Mouse (Mus musculus): ENCODE results near the gene Kcnk4. TPM values are rescaled to one million over a fixed set of nuclear protein-coding genes. Genes with fewer than 3 reads are reported as not detected.

Kcnk4 gene
- total and polyA plus RNA-seq, 3 experiments, result 0.15 to 1.8 TPM; not detected in 1

DNA sequence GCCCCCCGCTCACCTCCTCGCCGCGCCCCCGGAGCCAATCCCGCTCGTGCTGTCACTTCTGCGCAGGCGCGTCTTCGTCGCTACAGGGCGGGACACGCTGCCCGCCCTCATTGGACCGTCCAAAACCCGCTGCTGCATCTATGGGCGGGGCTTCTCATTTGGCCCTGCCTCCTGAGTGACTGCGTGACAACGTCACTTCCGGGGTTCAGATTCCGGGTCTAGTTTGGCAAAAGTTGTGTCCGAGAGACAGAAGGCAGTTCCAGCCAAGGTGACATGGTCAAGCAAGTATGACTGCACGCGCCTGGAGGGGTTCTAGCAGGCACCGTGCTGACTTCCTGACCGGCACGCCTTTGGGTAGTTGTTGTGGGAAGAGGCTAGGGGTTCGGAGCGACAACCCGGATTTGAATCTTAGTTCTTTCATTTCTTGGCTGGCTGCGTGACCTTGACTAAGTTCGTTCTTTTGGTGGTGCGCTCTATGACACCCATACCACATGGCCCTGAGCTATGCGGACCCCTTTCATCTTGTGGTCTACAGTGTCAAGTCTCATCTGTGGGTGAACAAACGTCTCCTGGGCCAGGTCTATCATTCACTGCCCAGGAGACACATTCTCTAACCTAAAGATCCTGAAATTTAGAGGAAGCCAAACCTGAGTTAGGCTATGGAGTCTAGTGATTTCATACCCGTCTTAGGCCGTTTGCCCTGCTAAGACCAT, 46.2 kb upstream of the Kcnk4 start, which contains the start of gene Fkbp2 (continued):
- TF ChIP-seq MAX (IDR thresholded peaks at IDR 0.05; ENCODE audit: low read length), result peak; percentile 65; the same call in 1 of the 2 replicates
- peak; percentile 61; the same call in 1 of the 2 replicates for TF ChIP-seq E2F4 (IDR thresholded peaks at IDR 0.05; ENCODE audit: borderline replicate concordance, low read depth, low read length)
- no peak for TF ChIP-seq MYB (IDR thresholded peaks at IDR 0.05; ENCODE audit: low read depth, low read length)
- TF ChIP-seq MAZ (IDR thresholded peaks at IDR 0.05; ENCODE audit: low read depth, low read length), result peak; percentile 79; the same call in 1 of the 2 replicates
- TF ChIP-seq CTCF (IDR thresholded peaks at IDR 0.05 in 2 of 3, conservative IDR thresholded peaks at IDR 0.05 in 1 of 3; ENCODE audit: control insufficient read depth in 1 of 3, insufficient read depth in 1 of 3, low read depth in 2 of 3, low read length in 3 of 3, poor library complexity in 1 of 3, severe bottlenecking in 1 of 3), result no peak
- TF ChIP-seq SIN3A (IDR thresholded peaks at IDR 0.05; ENCODE audit: low read length), result peak; percentile 92
- peak; percentile 97 for TF ChIP-seq POLR2AphosphoS2 (IDR thresholded peaks at IDR 0.05; ENCODE audit: low read length)

DNA sequence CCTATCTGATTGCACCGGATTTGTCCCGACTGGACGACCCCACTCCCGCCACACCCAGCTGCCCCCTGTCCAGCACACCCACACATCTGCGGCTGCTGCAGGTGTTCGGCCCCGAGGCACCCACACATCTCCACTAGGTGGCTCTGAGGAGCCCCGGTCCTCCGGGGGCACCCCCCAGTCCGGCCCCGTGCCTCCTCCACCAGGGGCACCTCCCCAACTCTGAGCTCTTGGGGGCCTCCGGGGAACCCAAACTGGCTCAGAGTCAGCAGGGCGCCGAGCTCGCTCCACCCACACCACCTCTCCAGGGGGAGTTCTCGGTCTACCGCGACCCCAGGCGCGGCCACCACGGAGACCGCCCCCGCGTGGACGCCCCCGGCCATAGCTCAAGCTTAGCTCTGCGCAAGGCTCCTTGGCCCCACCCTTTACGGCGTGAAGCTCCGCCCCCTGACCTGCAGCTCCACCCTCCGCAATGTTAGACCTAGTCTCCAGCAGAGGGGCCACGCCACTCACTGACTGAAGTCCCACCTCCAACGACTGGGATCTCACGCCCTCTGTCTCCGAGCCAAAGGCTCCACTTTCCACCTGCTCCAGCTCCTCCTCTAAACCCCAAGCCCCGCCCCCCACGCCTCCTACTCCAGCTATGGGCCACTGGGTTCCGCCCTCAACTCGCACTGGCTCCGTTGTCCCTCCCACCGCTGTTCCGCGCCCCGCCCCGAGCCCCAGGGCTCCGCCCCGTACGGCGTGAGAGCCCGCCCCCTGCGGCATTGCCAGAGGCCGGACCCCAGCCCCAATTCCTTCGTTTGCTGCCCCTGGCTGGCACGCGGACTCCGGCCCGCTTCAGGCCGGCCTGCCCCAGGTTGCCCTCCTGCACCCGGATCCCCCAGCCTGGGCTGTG, 45.4 kb upstream of the Kcnk4 start:
- peaks cover 0 to 23% of the 10 kb centered on the region in 2 experiments; a peak in 2 of 4 replicates for H3K36me3 ChIP-seq (ENCODE audit: control insufficient read depth in 1 of 2, insufficient read depth in 2 of 2, low read length in 2 of 2)
- peaks cover 39% of the 10 kb centered on the region for H3K79me2 ChIP-seq (ENCODE audit: control insufficient read depth, insufficient read depth, low read length, poor library complexity)
- peak overlapping the region; percentile 56 to 60 for H3K4me3 ChIP-seq (ENCODE audit: control insufficient read depth in 1 of 2, insufficient read depth in 1 of 2, low read depth in 2 of 2, low read length in 2 of 2)
- H3K27me3 ChIP-seq (ENCODE audit: control insufficient read depth in 1 of 2, insufficient read depth in 2 of 2, low read length in 2 of 2), result no peaks in the 10 kb centered on the region
- TF ChIP-seq USF1 (IDR thresholded peaks at IDR 0.05; ENCODE audit: low read depth, low read length) (no peak), NRF1 (IDR thresholded peaks at IDR 0.05; ENCODE audit: insufficient read depth, low read depth, low read length, poor library complexity, severe bottlenecking) (0 out of 2 replicates have a peak, but pooled peaks have one; percentile 37), POLR2A (IDR thresholded peaks at IDR 0.05; ENCODE audit: control insufficient read depth in 1 of 2, insufficient read depth in 1 of 2, low read depth in 1 of 2, low read length in 2 of 2, poor library complexity in 1 of 2) (peak in 1 of 2 experiments; percentile 40; a peak in 2 of 4 replicates), POLR2AphosphoS2 (IDR thresholded peaks at IDR 0.05; ENCODE audit: low read length) (no peak; the same call in 1 of the 2 replicates), ZNF384 (IDR thresholded peaks at IDR 0.05; ENCODE audit: low read depth, low read length) (no peak), USF2 (IDR thresholded peaks at IDR 0.05; ENCODE audit: borderline replicate concordance in 1 of 2, insufficient read depth in 1 of 2, low read depth in 1 of 2, low read length in 2 of 2) (no peak), MYC (IDR thresholded peaks at IDR 0.05; ENCODE audit: low read depth, low read length) (no peak), E2F4 (IDR thresholded peaks at IDR 0.05; ENCODE audit: borderline replicate concordance, low read depth, low read length) (no peak), RCOR1 (IDR thresholded peaks at IDR 0.05; ENCODE audit: low read depth, low read length) (no peak), MAX (IDR thresholded peaks at IDR 0.05; ENCODE audit: low read length) (no peak; the same call in 1 of the 2 replicates), EP300 (IDR thresholded peaks at IDR 0.05; ENCODE audit: low read depth in 1 of 2, low read length in 2 of 2) (no peak), POLR2AphosphoS5 (IDR thresholded peaks at IDR 0.05; ENCODE audit: borderline replicate concordance, low read depth, low read length) (no peak), ZMIZ1 (IDR thresholded peaks at IDR 0.05; ENCODE audit: low read depth, low read length) (0 out of 2 replicates have a peak, but pooled peaks have one; percentile 46), MXI1 (IDR thresholded peaks at IDR 0.05; ENCODE audit: low read depth, low read length) (no peak), SIN3A (IDR thresholded peaks at IDR 0.05; ENCODE audit: low read length) (peak; percentile 54; the same call in 1 of the 2 replicates), NELFE (IDR thresholded peaks at IDR 0.05; ENCODE audit: low read depth, low read length) (no peak), ZC3H11A (IDR thresholded peaks at IDR 0.05; ENCODE audit: low read depth, low read length) (no peak), CTCF (IDR thresholded peaks at IDR 0.05 in 2 of 3, conservative IDR thresholded peaks at IDR 0.05 in 1 of 3; ENCODE audit: control insufficient read depth in 1 of 3, insufficient read depth in 1 of 3, low read depth in 2 of 3, low read length in 3 of 3, poor library complexity in 1 of 3, severe bottlenecking in 1 of 3) (peak; percentile 54 to 86 (median 55)), TCF12 (IDR thresholded peaks at IDR 0.05; ENCODE audit: low read depth, low read length) (0 out of 2 replicates have a peak, but pooled peaks have one; percentile 25), MAZ (IDR thresholded peaks at IDR 0.05; ENCODE audit: low read depth, low read length) (0 out of 2 replicates have a peak, but pooled peaks have one; percentile 50), TAL1 (IDR thresholded peaks at IDR 0.05; ENCODE audit: low read length) (no peak), SMC3 (IDR thresholded peaks at IDR 0.05; ENCODE audit: low read depth, low read length) (peak; percentile 38), BHLHE40 (IDR thresholded peaks at IDR 0.05; ENCODE audit: borderline replicate concordance, low read depth, low read length) (no peak)
- H3K27ac ChIP-seq (ENCODE audit: control insufficient read depth, low read depth, low read length), result peak overlapping the region; percentile 45
- peaks cover 0 to 19% of the 10 kb centered on the region in 2 experiments; a peak in 2 of 4 replicates for H3K4me1 ChIP-seq (ENCODE audit: control insufficient read depth in 1 of 2, insufficient read depth in 2 of 2, low read length in 2 of 2)
- peak; percentile 99 for DNase-seq (ENCODE audit: low read depth, low spot score)
- H3K9ac ChIP-seq (ENCODE audit: control insufficient read depth, low read depth, low read length, poor library complexity, severe bottlenecking), result peak overlapping the region; percentile 74
- no peaks in the 10 kb centered on the region for H3K9me3 ChIP-seq (replicated peaks; ENCODE audit: insufficient read depth, low read length)

Measured in MEL (cell line).